Mouse (Mus musculus): ENCODE measurements around the gene Eaf2. TPM values are rescaled to one million over a fixed set of nuclear protein-coding genes. Genes with fewer than 3 reads are reported as not detected.

The Eaf2 gene
- polyA plus RNA-seq, 1 experiment from 2014 or later: 0.27 TPM

- no peak overlapping the region for H3K4me3 ChIP-seq (replicated peaks; ENCODE audit: low read length)
- H3K4me1 ChIP-seq (replicated peaks; ENCODE audit: control insufficient read depth, insufficient read depth, low read length): no peaks in the 10 kb centered on the region
- no peaks in the 10 kb centered on the region for H3K27me3 ChIP-seq (ENCODE audit: control insufficient read depth, insufficient read depth, low read length)
- no peak overlapping the region for H3K27ac ChIP-seq
- no peak overlapping the region for H3K4me2 ChIP-seq (replicated peaks)
- 94% methylated on average over 5 of the region's 5 CpGs for WGBS
- peaks cover 90% of the 10 kb centered on the region for H3K36me3 ChIP-seq (replicated peaks; ENCODE audit: control insufficient read depth, insufficient read depth)
- H3K9ac ChIP-seq: no peak overlapping the region
- no peaks in the 10 kb centered on the region for H3K9me3 ChIP-seq (ENCODE audit: control insufficient read depth, low read length)
- ATAC-seq (ENCODE audit: low FRiP score): no peak
- no peak for DNase-seq (ENCODE audit: low spot score)
Measured at GRCm38 (mm10) chr16:36903156-36903555, 28.4 kb upstream of the Eaf2 start.

GRCm38 (mm10) chr16:36896712-36897111 lies 21.9 kb upstream of the Eaf2 start:
- Histone ChIP-seq H3K27ac (no peak overlapping the region), H3K27me3 (ENCODE audit: control insufficient read depth, insufficient read depth, low read length) (no peaks in the 10 kb centered on the region), H3K4me2 (replicated peaks) (no peak overlapping the region), H3K9ac (no peak overlapping the region), H3K36me3 (replicated peaks; ENCODE audit: control insufficient read depth, insufficient read depth) (peaks cover 96% of the 10 kb centered on the region), H3K4me3 (replicated peaks; ENCODE audit: low read length) (no peak overlapping the region), H3K4me1 (replicated peaks; ENCODE audit: control insufficient read depth, insufficient read depth, low read length) (no peaks in the 10 kb centered on the region), H3K9me3 (ENCODE audit: control insufficient read depth, low read length) (no peaks in the 10 kb centered on the region)
- 98% methylated on average over 6 of the region's 6 CpGs for WGBS
- DNase-seq (ENCODE audit: low spot score) (no peak), ATAC-seq (ENCODE audit: low FRiP score) (no peak)

GRCm38 (mm10) chr16:36893317-36893716 lies 18.5 kb upstream of the Eaf2 start:
- no peak overlapping the region for H3K9ac ChIP-seq
- H3K36me3 ChIP-seq (replicated peaks; ENCODE audit: control insufficient read depth, insufficient read depth): peaks cover 94% of the 10 kb centered on the region
- H3K4me3 ChIP-seq (replicated peaks; ENCODE audit: low read length): no peak overlapping the region
- H3K9me3 ChIP-seq (ENCODE audit: control insufficient read depth, low read length): no peaks in the 10 kb centered on the region
- no peak overlapping the region for H3K4me2 ChIP-seq (replicated peaks)
- DNase-seq (ENCODE audit: low spot score) (no peak), ATAC-seq (ENCODE audit: low FRiP score) (no peak)
- no peaks in the 10 kb centered on the region for H3K4me1 ChIP-seq (replicated peaks; ENCODE audit: control insufficient read depth, insufficient read depth, low read length)
- no peak overlapping the region for H3K27ac ChIP-seq
- WGBS: 88% methylated on average over 10 of the region's 10 CpGs
- no peaks in the 10 kb centered on the region for H3K27me3 ChIP-seq (ENCODE audit: control insufficient read depth, insufficient read depth, low read length)

- no peak overlapping the region for H3K27ac ChIP-seq
Measured at GRCm38 (mm10) chr16:36891415-36891814, 16.6 kb upstream of the Eaf2 start.

GRCm38 (mm10) chr16:36890559-36890958 lies 15.8 kb upstream of the Eaf2 start:
- 93% methylated on average over 3 of the region's 3 CpGs for WGBS
- Histone ChIP-seq H3K36me3 (replicated peaks; ENCODE audit: control insufficient read depth, insufficient read depth) (peaks cover 85% of the 10 kb centered on the region), H3K9ac (no peak overlapping the region), H3K4me2 (replicated peaks) (no peak overlapping the region), H3K4me1 (replicated peaks; ENCODE audit: control insufficient read depth, insufficient read depth, low read length) (no peaks in the 10 kb centered on the region), H3K27ac (no peak overlapping the region), H3K9me3 (ENCODE audit: control insufficient read depth, low read length) (no peaks in the 10 kb centered on the region), H3K27me3 (ENCODE audit: control insufficient read depth, insufficient read depth, low read length) (no peaks in the 10 kb centered on the region), H3K4me3 (replicated peaks; ENCODE audit: low read length) (no peak overlapping the region)
- DNase-seq (ENCODE audit: low spot score) (no peak), ATAC-seq (ENCODE audit: low FRiP score) (no peak)

More at GRCm38 (mm10) chr16:36891415-36891814, 16.6 kb upstream of the Eaf2 start:
- no peak overlapping the region for H3K9ac ChIP-seq
- 96% methylated on average over 4 of the region's 4 CpGs for WGBS
- no peaks in the 10 kb centered on the region for H3K27me3 ChIP-seq (ENCODE audit: control insufficient read depth, insufficient read depth, low read length)
- no peak overlapping the region for H3K4me3 ChIP-seq (replicated peaks; ENCODE audit: low read length)
- DNase-seq (ENCODE audit: low spot score) (no peak), ATAC-seq (ENCODE audit: low FRiP score) (no peak)
- H3K4me2 ChIP-seq (replicated peaks): no peak overlapping the region
- no peaks in the 10 kb centered on the region for H3K4me1 ChIP-seq (replicated peaks; ENCODE audit: control insufficient read depth, insufficient read depth, low read length)
- no peaks in the 10 kb centered on the region for H3K9me3 ChIP-seq (ENCODE audit: control insufficient read depth, low read length)
- peaks cover 93% of the 10 kb centered on the region for H3K36me3 ChIP-seq (replicated peaks; ENCODE audit: control insufficient read depth, insufficient read depth)

GRCm38 (mm10) chr16:36887546-36887945 lies 12.7 kb upstream of the Eaf2 start:
- peaks cover 57% of the 10 kb centered on the region for H3K36me3 ChIP-seq (replicated peaks; ENCODE audit: control insufficient read depth, insufficient read depth)
- WGBS: 88% methylated on average over 5 of the region's 5 CpGs
- no peak for ATAC-seq (ENCODE audit: low FRiP score)

GRCm38 (mm10) chr16:36885912-36886311 lies 11.1 kb upstream of the Eaf2 start:
- no peak overlapping the region for H3K9ac ChIP-seq
- H3K36me3 ChIP-seq (replicated peaks; ENCODE audit: control insufficient read depth, insufficient read depth): peaks cover 41% of the 10 kb centered on the region
- H3K4me2 ChIP-seq (replicated peaks): no peak overlapping the region
- H3K27me3 ChIP-seq (ENCODE audit: control insufficient read depth, insufficient read depth, low read length): no peaks in the 10 kb centered on the region
- ATAC-seq (ENCODE audit: low FRiP score) (no peak), DNase-seq (ENCODE audit: low spot score) (no peak)
- no peak overlapping the region for H3K27ac ChIP-seq
- 96% methylated on average over 11 of the region's 11 CpGs for WGBS
- H3K4me1 ChIP-seq (replicated peaks; ENCODE audit: control insufficient read depth, insufficient read depth, low read length): no peaks in the 10 kb centered on the region
- no peak overlapping the region for H3K4me3 ChIP-seq (replicated peaks; ENCODE audit: low read length)
- no peaks in the 10 kb centered on the region for H3K9me3 ChIP-seq (ENCODE audit: control insufficient read depth, low read length)

More at GRCm38 (mm10) chr16:36887546-36887945, 12.7 kb upstream of the Eaf2 start:
- DNase-seq (ENCODE audit: low spot score): no peak
- H3K4me3 ChIP-seq (replicated peaks; ENCODE audit: low read length): no peak overlapping the region
- H3K27me3 ChIP-seq (ENCODE audit: control insufficient read depth, insufficient read depth, low read length): no peaks in the 10 kb centered on the region
- no peaks in the 10 kb centered on the region for H3K4me1 ChIP-seq (replicated peaks; ENCODE audit: control insufficient read depth, insufficient read depth, low read length)
- no peaks in the 10 kb centered on the region for H3K9me3 ChIP-seq (ENCODE audit: control insufficient read depth, low read length)
- H3K9ac ChIP-seq: no peak overlapping the region
- no peak overlapping the region for H3K4me2 ChIP-seq (replicated peaks)
- no peak overlapping the region for H3K27ac ChIP-seq

- Histone ChIP-seq H3K9me3 (ENCODE audit: control insufficient read depth, low read length) (no peaks in the 10 kb centered on the region), H3K27ac (no peak overlapping the region), H3K4me1 (replicated peaks; ENCODE audit: control insufficient read depth, insufficient read depth, low read length) (no peaks in the 10 kb centered on the region), H3K4me2 (replicated peaks) (no peak overlapping the region), H3K27me3 (ENCODE audit: control insufficient read depth, insufficient read depth, low read length) (no peaks in the 10 kb centered on the region), H3K9ac (no peak overlapping the region), H3K36me3 (replicated peaks; ENCODE audit: control insufficient read depth, insufficient read depth) (peaks cover 33% of the 10 kb centered on the region), H3K4me3 (replicated peaks; ENCODE audit: low read length) (no peak overlapping the region)
- no peak for DNase-seq (ENCODE audit: low spot score)
- ATAC-seq (ENCODE audit: low FRiP score): no peak
- 91% methylated on average over 4 of the region's 4 CpGs for WGBS
Measured at GRCm38 (mm10) chr16:36884881-36885280, 10.1 kb upstream of the Eaf2 start.

- no peak for DNase-seq (ENCODE audit: low spot score)
- no peak overlapping the region for H3K4me3 ChIP-seq (replicated peaks; ENCODE audit: low read length)
- H3K4me1 ChIP-seq (replicated peaks; ENCODE audit: control insufficient read depth, insufficient read depth, low read length): no peaks in the 10 kb centered on the region
- peak; percentile 43; the same call in 1 of the 2 replicates for ATAC-seq (ENCODE audit: low FRiP score)
- peak overlapping the region; percentile 8; the same call in 1 of the 2 replicates for H3K27ac ChIP-seq
- no peaks in the 10 kb centered on the region for H3K9me3 ChIP-seq (ENCODE audit: control insufficient read depth, low read length)
- no peak overlapping the region for H3K4me2 ChIP-seq (replicated peaks)
- WGBS: 31% methylated on average over 5 of the region's 5 CpGs
- H3K9ac ChIP-seq: no peak overlapping the region
- H3K27me3 ChIP-seq (ENCODE audit: control insufficient read depth, insufficient read depth, low read length): no peaks in the 10 kb centered on the region
- peaks cover 14% of the 10 kb centered on the region for H3K36me3 ChIP-seq (replicated peaks; ENCODE audit: control insufficient read depth, insufficient read depth)
Measured at GRCm38 (mm10) chr16:36882737-36883343, 8.0 kb upstream of the Eaf2 start.

GRCm38 (mm10) chr16:36877316-36877715 lies 2.5 kb upstream of the Eaf2 start:
- no peaks in the 10 kb centered on the region for H3K27me3 ChIP-seq (ENCODE audit: control insufficient read depth, insufficient read depth, low read length)
- ATAC-seq (ENCODE audit: low FRiP score) (no peak), DNase-seq (ENCODE audit: low spot score) (no peak)
- peaks cover 13% of the 10 kb centered on the region for H3K4me1 ChIP-seq (replicated peaks; ENCODE audit: control insufficient read depth, insufficient read depth, low read length)
- H3K36me3 ChIP-seq (replicated peaks; ENCODE audit: control insufficient read depth, insufficient read depth): peaks cover 9% of the 10 kb centered on the region
- H3K9ac ChIP-seq: no peak overlapping the region
- H3K4me2 ChIP-seq (replicated peaks): no peak overlapping the region
- WGBS: 76% methylated on average over 5 of the region's 5 CpGs
- no peak overlapping the region for H3K4me3 ChIP-seq (replicated peaks; ENCODE audit: low read length)
- H3K27ac ChIP-seq: no peak overlapping the region
- no peaks in the 10 kb centered on the region for H3K9me3 ChIP-seq (ENCODE audit: control insufficient read depth, low read length)
